Mouse (Mus musculus): Measurements from ENCODE around the gene Mettl13. TPM values are rescaled to one million over a fixed set of nuclear protein-coding genes. Genes with fewer than 3 reads are reported as not detected.

Mettl13 gene
- polyA plus RNA-seq (2016; fragmentation: Nextera tagmentation; extraction: Ambion mirVana), result 17.6 and 22.2 TPM in 2 replicates

- Histone ChIP-seq H3K9me3 (no peaks in the 10 kb centered on the region), H3K4me1 (peaks cover 14% of the 10 kb centered on the region), H3K4me3 (peak within 1 kb of the TSS; percentile 78), H3K27me3 (ENCODE audit: insufficient read depth, poor library complexity, severe bottlenecking) (no peaks in the 10 kb centered on the region), H3K36me3 (peaks cover 28% of the 10 kb centered on the region), H3K27ac (peak within 1 kb of the TSS; percentile 88)
- under 1% methylated on average over 52 of the region's 52 CpGs for whole genome bisulfite sequencing
- DNase-seq (ENCODE audit: low spot score), result peak; percentile 98
Measured at GRCm38 (mm10) chr1:162548016-162548916, at the start of gene Mettl13. Gene Mettl13 (minus strand): TSS chr1:162548551.

- Histone ChIP-seq H3K4me1 (peaks cover 12% of the 10 kb centered on the region), H3K9me3 (no peaks in the 10 kb centered on the region), H3K36me3 (peaks cover 19% of the 10 kb centered on the region), H3K27me3 (ENCODE audit: insufficient read depth, poor library complexity, severe bottlenecking) (no peaks in the 10 kb centered on the region), H3K4me3 (no peak overlapping the region), H3K27ac (no peak overlapping the region)
- no peak for DNase-seq (ENCODE audit: low spot score)
- WGBS, result 47% methylated on average over 3 of the region's 3 CpGs
Measured at GRCm38 (mm10) chr1:162597379-162598102, 49.2 kb upstream of the Mettl13 start.

DNA sequence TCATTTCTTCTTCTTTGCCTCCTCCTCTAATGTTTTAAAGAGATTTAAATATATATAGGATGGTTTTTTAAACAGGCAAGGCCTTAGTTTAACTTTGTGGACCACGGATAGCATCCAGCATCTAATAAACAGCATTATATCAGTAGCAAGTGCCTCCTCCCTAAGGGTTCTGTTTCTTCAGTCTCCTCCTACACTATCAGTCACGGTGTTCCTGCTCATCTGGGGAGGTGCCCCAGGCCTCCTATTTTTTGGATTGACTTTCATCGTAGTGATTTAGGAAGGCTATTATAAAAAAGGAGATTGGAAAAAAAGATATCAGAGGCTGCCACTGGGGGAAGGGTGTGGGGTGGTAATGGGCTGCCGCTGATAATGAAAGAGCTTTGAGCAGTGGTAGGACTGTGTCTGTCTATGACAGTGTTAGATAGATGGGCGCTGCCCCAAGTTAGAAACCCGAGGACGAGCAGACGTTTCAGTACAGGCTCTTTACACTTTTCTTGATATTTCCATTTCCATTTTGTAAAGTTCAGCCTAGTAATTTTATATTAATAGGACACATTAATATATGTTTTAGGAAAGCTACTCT is 42.2 kb upstream of the Mettl13 start:
- Histone ChIP-seq H3K4me3 (no peak overlapping the region), H3K9me3 (no peaks in the 10 kb centered on the region), H3K27me3 (ENCODE audit: insufficient read depth, poor library complexity, severe bottlenecking) (no peaks in the 10 kb centered on the region), H3K36me3 (peaks cover 5% of the 10 kb centered on the region; the same call in 1 of the 2 replicates), H3K4me1 (peaks cover 11% of the 10 kb centered on the region; the same call in 1 of the 2 replicates), H3K27ac (no peak overlapping the region)
- DNase-seq (ENCODE audit: low spot score), result no peak
- 36% methylated on average over 8 of the region's 8 CpGs for WGBS

DNA sequence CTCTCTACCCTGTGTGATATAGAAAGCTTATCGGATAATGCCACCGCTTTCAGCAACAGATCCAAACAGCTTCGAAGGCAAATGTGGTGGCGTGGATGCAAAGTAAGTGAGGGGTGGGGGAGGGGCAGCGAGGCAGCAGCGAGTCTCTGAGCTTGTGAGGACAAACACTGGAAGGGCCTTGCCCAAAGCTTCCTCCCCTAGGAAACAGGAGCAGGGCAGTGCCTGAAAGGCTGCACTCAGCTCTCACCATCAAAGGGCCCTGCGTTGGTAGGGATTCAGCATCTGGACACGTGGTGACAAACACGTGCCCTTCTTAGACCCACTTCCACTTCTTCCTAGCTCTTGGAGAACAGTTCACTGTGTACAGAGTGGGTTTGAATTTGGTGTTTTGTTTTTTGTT is 41.1 kb upstream of the Mettl13 start:
- Histone ChIP-seq H3K27me3 (ENCODE audit: insufficient read depth, poor library complexity, severe bottlenecking) (no peaks in the 10 kb centered on the region), H3K4me3 (peak overlapping the region; percentile 29), H3K27ac (peak overlapping the region; percentile 76), H3K36me3 (peaks cover 8% of the 10 kb centered on the region; the same call in 1 of the 2 replicates), H3K4me1 (peaks cover 11% of the 10 kb centered on the region; the same call in 1 of the 2 replicates), H3K9me3 (no peaks in the 10 kb centered on the region)
- no peak for DNase-seq (ENCODE audit: low spot score)
- WGBS, result 3% methylated on average over 9 of the region's 9 CpGs

DNA sequence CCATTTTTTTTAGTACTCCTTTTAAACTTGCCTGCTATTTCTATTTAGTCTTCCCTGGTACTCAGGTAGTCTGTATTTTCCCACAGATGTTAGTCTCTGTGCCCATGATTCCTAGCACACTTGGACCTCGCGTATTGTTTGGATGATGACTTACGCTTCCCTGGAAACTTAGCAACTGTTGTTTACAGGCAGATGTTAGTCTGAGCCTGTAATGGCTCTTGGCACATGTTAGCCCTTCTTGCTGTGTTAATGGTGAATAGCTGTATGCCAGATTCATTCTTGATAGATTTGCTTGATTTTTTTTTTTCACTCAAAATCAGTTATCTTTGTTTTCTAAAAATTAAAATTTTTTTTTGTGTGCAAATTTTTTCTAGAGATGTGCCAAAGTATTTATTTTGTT is 40.3 kb upstream of the Mettl13 start:
- H3K9me3 ChIP-seq, result no peaks in the 10 kb centered on the region
- H3K27me3 ChIP-seq (ENCODE audit: insufficient read depth, poor library complexity, severe bottlenecking), result no peaks in the 10 kb centered on the region
- WGBS, result 90% methylated on average over 3 of the region's 3 CpGs
- H3K36me3 ChIP-seq, result peaks cover 15% of the 10 kb centered on the region; the same call in 1 of the 2 replicates
- DNase-seq (ENCODE audit: low spot score), result no peak
- no peak overlapping the region for H3K4me3 ChIP-seq
- peaks cover 11% of the 10 kb centered on the region; the same call in 1 of the 2 replicates for H3K4me1 ChIP-seq
- no peak overlapping the region for H3K27ac ChIP-seq

GRCm38 (mm10) chr1:162586282-162586681 is 37.9 kb upstream of the Mettl13 start:
- Histone ChIP-seq H3K9me3 (no peaks in the 10 kb centered on the region), H3K36me3 (peaks cover 20% of the 10 kb centered on the region; the same call in 1 of the 2 replicates), H3K27me3 (ENCODE audit: insufficient read depth, poor library complexity, severe bottlenecking) (no peaks in the 10 kb centered on the region), H3K27ac (no peak overlapping the region), H3K4me3 (no peak overlapping the region), H3K4me1 (peaks cover 11% of the 10 kb centered on the region; the same call in 1 of the 2 replicates)
- DNase-seq (ENCODE audit: low spot score), result no peak
- WGBS, result 81% methylated on average over 4 of the region's 4 CpGs

DNA sequence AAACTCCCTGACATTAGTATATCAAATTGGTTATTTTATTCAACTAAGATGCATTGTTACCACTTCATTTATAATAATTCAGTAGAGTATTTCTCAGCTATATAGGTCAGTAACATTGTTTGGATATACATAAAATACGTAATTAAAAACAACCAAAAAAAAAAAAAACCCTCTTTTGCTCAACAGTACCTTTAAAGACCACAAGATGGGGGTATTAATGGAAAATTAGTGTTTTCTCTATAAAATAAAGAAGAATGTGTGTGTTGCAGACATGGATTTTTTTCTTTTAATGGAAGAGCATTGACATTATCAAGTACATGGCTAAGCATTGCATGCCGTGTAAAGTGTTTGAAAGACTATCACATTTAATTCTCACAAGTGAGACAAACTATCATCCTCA is 34.5 kb upstream of the Mettl13 start:
- no peak for DNase-seq (ENCODE audit: low spot score)
- Histone ChIP-seq H3K9me3 (no peaks in the 10 kb centered on the region), H3K4me3 (no peak overlapping the region), H3K36me3 (peaks cover 36% of the 10 kb centered on the region), H3K27me3 (ENCODE audit: insufficient read depth, poor library complexity, severe bottlenecking) (no peaks in the 10 kb centered on the region), H3K27ac (no peak overlapping the region), H3K4me1 (no peaks in the 10 kb centered on the region)
- 84% methylated on average over 2 of the region's 2 CpGs for WGBS

- peaks cover 41% of the 10 kb centered on the region for H3K36me3 ChIP-seq
- WGBS, result 97% methylated on average over 3 of the region's 3 CpGs
Measured at GRCm38 (mm10) chr1:162575098-162575497, 26.7 kb upstream of the Mettl13 start.

GRCm38 (mm10) chr1:162570931-162571601 is 22.7 kb upstream of the Mettl13 start:
- Histone ChIP-seq H3K4me1 (peaks cover 11% of the 10 kb centered on the region), H3K36me3 (peaks cover 17% of the 10 kb centered on the region), H3K9me3 (0 out of 2 replicates have a peak, but pooled peaks cover 3% of the 10 kb centered on the region), H3K27me3 (ENCODE audit: insufficient read depth, poor library complexity, severe bottlenecking) (no peaks in the 10 kb centered on the region), H3K4me3 (peak overlapping the region; percentile 94), H3K27ac (peak overlapping the region; percentile 99)
- no peak for DNase-seq (ENCODE audit: low spot score)
- 1% methylated on average over 46 of the region's 46 CpGs for WGBS

More at GRCm38 (mm10) chr1:162575098-162575497, 26.7 kb upstream of the Mettl13 start:
- Histone ChIP-seq H3K27me3 (ENCODE audit: insufficient read depth, poor library complexity, severe bottlenecking) (no peaks in the 10 kb centered on the region), H3K9me3 (0 out of 2 replicates have a peak, but pooled peaks cover 3% of the 10 kb centered on the region), H3K27ac (no peak overlapping the region), H3K4me1 (peaks cover 3% of the 10 kb centered on the region; the same call in 1 of the 2 replicates), H3K4me3 (no peak overlapping the region)
- DNase-seq (ENCODE audit: low spot score), result no peak

- Histone ChIP-seq H3K9me3 (0 out of 2 replicates have a peak, but pooled peaks cover 3% of the 10 kb centered on the region), H3K4me1 (peaks cover 11% of the 10 kb centered on the region), H3K36me3 (peaks cover 12% of the 10 kb centered on the region), H3K27me3 (ENCODE audit: insufficient read depth, poor library complexity, severe bottlenecking) (no peaks in the 10 kb centered on the region), H3K27ac (peak within 1 kb of the TSS; percentile 99), H3K4me3 (peak within 1 kb of the TSS; percentile 94)
- under 1% methylated on average over 43 of the region's 43 CpGs for WGBS
- peak; percentile 97 for DNase-seq (ENCODE audit: low spot score)
Measured at GRCm38 (mm10) chr1:162570260-162570748, 22.0 kb upstream of the Mettl13 start, which contains the start of gene Vamp4. Gene Vamp4 (plus strand): TSS chr1:162570515.

GRCm38 (mm10) chr1:162567351-162567750 is 19.0 kb upstream of the Mettl13 start:
- DNase-seq (ENCODE audit: low spot score), result no peak

DNA sequence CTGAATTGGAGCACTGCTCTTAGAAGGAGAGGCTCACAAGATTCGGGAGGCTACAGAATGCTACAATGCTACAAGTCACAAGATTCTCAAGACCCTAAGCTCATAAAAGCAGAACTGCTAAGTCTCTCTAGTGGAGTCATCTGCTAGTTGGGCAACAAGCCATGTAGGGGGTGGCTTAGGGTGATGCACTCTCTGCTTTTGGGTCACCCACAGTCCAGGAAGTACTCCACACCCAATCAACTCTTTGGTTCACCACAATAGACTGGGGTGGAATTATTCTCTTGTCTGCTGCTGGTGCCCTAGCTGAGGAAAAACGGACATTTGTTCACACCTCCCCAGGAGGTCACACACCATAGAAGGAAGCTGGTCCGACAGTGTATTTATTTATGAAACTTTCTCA is 16.6 kb upstream of the Mettl13 start:
- H3K4me1 ChIP-seq, result peaks cover 7% of the 10 kb centered on the region
- H3K9me3 ChIP-seq, result no peaks in the 10 kb centered on the region
- H3K27ac ChIP-seq, result no peak overlapping the region
- WGBS, result 50% methylated on average over 3 of the region's 3 CpGs
- H3K27me3 ChIP-seq (ENCODE audit: insufficient read depth, poor library complexity, severe bottlenecking), result no peaks in the 10 kb centered on the region
- H3K36me3 ChIP-seq, result no peaks in the 10 kb centered on the region
- H3K4me3 ChIP-seq, result no peak overlapping the region
- DNase-seq (ENCODE audit: low spot score), result no peak

More at GRCm38 (mm10) chr1:162567351-162567750, 19.0 kb upstream of the Mettl13 start:
- Histone ChIP-seq H3K9me3 (no peaks in the 10 kb centered on the region), H3K36me3 (no peaks in the 10 kb centered on the region), H3K4me1 (peaks cover 7% of the 10 kb centered on the region), H3K27me3 (ENCODE audit: insufficient read depth, poor library complexity, severe bottlenecking) (no peaks in the 10 kb centered on the region), H3K4me3 (no peak overlapping the region), H3K27ac (no peak overlapping the region)
- 43% methylated on average over 3 of the region's 3 CpGs for WGBS
